Mouse (Mus musculus) neural tube, embryonic 11.5 days (tissue): ENCODE results near the gene Ablim1. TPM values are rescaled to one million over a fixed set of nuclear protein-coding genes. Genes with fewer than 3 reads are reported as not detected.

Experiments
- ATAC-seq: fragments of 200-750 bp; cut with Nextera tagmentation; 2 replicates; pipeline ENCODE4 v1.8.0; 2017; ENCODE audit warnings: moderate number of reproducible peaks, mild to moderate bottlenecking, moderate TSS enrichment, moderate library complexity; ENCODE audit not compliant: insufficient read depth, low FRiP score, low TSS enrichment
- DNase-seq: peaks from one replicate; pipeline ENCODE4 v3.0.0-alpha.2; 2015; ENCODE audit warnings: low spot score
- H3K27ac ChIP-seq: fragments of 300-500 bp; sonication (generic); 2 replicates; pipeline ENCODE4 v1.5.1; 2014; ENCODE audit warnings: low read depth, mild to moderate bottlenecking, low read length
- H3K27me3 ChIP-seq: fragments of 300-500 bp; sonication (generic); 2 replicates; pipeline ENCODE4 v1.6.1; 2014; ENCODE audit warnings: mild to moderate bottlenecking, low read length, mixed read lengths; ENCODE audit not compliant: control insufficient read depth, insufficient read depth
- H3K36me3 ChIP-seq: fragments of 300-500 bp; sonication (generic); 2 replicates; pipeline ENCODE4 v1.6.1; 2014; ENCODE audit warnings: mild to moderate bottlenecking, low read length, moderate library complexity, mixed read lengths; ENCODE audit not compliant: control insufficient read depth, insufficient read depth
- H3K4me1 ChIP-seq: fragments of 300-500 bp; sonication (generic); 2 replicates; pipeline ENCODE4 v1.6.1; 2014; ENCODE audit warnings: low read length, mixed read lengths; ENCODE audit not compliant: control insufficient read depth, insufficient read depth
- H3K4me2 ChIP-seq: fragments of 300-500 bp; sonication (generic); 2 replicates; pipeline ENCODE4 v1.6.1; 2014; ENCODE audit warnings: low read depth, mild to moderate bottlenecking, moderate library complexity
- H3K4me3 ChIP-seq: fragments of 300-500 bp; sonication (generic); 2 replicates; pipeline ENCODE4 v1.5.1; 2014; ENCODE audit warnings: low read depth, low read length
- H3K9ac ChIP-seq: fragments of 300-500 bp; sonication (generic); 2 replicates; pipeline ENCODE4 v1.6.1; 2014; ENCODE audit warnings: mild to moderate bottlenecking, low read length
- H3K9me3 ChIP-seq: fragments of 300-500 bp; sonication (generic); 2 replicates; pipeline ENCODE4 v1.6.1; 2016; ENCODE audit warnings: low read length; ENCODE audit not compliant: control insufficient read depth
- WGBS: fragments of 180-500 bp; shearing (Covaris S2); extraction: QIAGEN DNeasy Blood & Tissue Kit; methylation state at CpG from one replicate; pipeline ENCODE4 v1.1.7; 2014; 5-methylcytosine and 5-hydroxymethylcytosine counted together
- polyA plus RNA-seq: library from polyadenylated mRNA; unstranded; fragments of >200 nt; fragmentation: Nextera tagmentation; extraction: Ambion mirVana; gene quantifications from 2 replicates; pipeline ENCODE4 v1.2.1, GENCODE M21; 2014

Ablim1 gene
- polyA plus RNA-seq, 1 experiment from 2014 or later = 24.5 TPM

- DNase-seq = no peak
- Histone ChIP-seq H3K27me3 (no peaks in the 10 kb centered on the region), H3K36me3 (no peaks in the 10 kb centered on the region), H3K4me1 (no peaks in the 10 kb centered on the region), H3K4me2 (no peak overlapping the region), H3K9ac (no peak overlapping the region), H3K9me3 (no peaks in the 10 kb centered on the region), H3K4me3 (no peak overlapping the region), H3K27ac (no peak overlapping the region)
- ATAC-seq = no peak
- 88% methylated on average over 8 of the region's 8 CpGs for WGBS
Measured at GRCm38 (mm10) chr19:57305972-57306371, 8.7 kb downstream of the Ablim1 start.

GRCm38 (mm10) chr19:57304666-57305065, 10.1 kb downstream of the Ablim1 start:
- Histone ChIP-seq H3K4me2 (no peak overlapping the region), H3K9me3 (no peaks in the 10 kb centered on the region), H3K27ac (no peak overlapping the region), H3K4me3 (no peak overlapping the region), H3K36me3 (no peaks in the 10 kb centered on the region), H3K27me3 (no peaks in the 10 kb centered on the region), H3K4me1 (no peaks in the 10 kb centered on the region), H3K9ac (no peak overlapping the region)
- DNase-seq = no peak
- no peak for ATAC-seq
- 69% methylated on average over 2 of the region's 2 CpGs for WGBS

GRCm38 (mm10) chr19:57301961-57302395, 12.7 kb downstream of the Ablim1 start:
- H3K4me2 ChIP-seq = no peak overlapping the region
- H3K27me3 ChIP-seq = no peaks in the 10 kb centered on the region
- no peaks in the 10 kb centered on the region for H3K36me3 ChIP-seq
- ATAC-seq (no peak), DNase-seq (no peak)
- no peaks in the 10 kb centered on the region for H3K4me1 ChIP-seq
- WGBS = 68% methylated on average over 12 of the region's 12 CpGs
- H3K9me3 ChIP-seq = no peaks in the 10 kb centered on the region
- H3K9ac ChIP-seq = no peak overlapping the region
- H3K27ac ChIP-seq = no peak overlapping the region
- no peak overlapping the region for H3K4me3 ChIP-seq

- Histone ChIP-seq H3K9me3 (no peaks in the 10 kb centered on the region), H3K9ac (no peak overlapping the region), H3K36me3 (no peaks in the 10 kb centered on the region), H3K4me1 (no peaks in the 10 kb centered on the region), H3K4me2 (no peak overlapping the region), H3K27me3 (no peaks in the 10 kb centered on the region), H3K4me3 (no peak overlapping the region), H3K27ac (no peak overlapping the region)
- no peak for ATAC-seq
- no peak for DNase-seq
- 79% methylated on average over 5 of the region's 5 CpGs for WGBS
Measured at GRCm38 (mm10) chr19:57298006-57298405, 16.7 kb downstream of the Ablim1 start.

- Histone ChIP-seq H3K4me1 (no peaks in the 10 kb centered on the region), H3K36me3 (no peaks in the 10 kb centered on the region), H3K27ac (no peak overlapping the region), H3K4me3 (no peak overlapping the region), H3K9me3 (no peaks in the 10 kb centered on the region), H3K4me2 (no peak overlapping the region), H3K27me3 (no peaks in the 10 kb centered on the region), H3K9ac (no peak overlapping the region)
- no peak for DNase-seq
- 91% methylated on average over 9 of the region's 9 CpGs for WGBS
- no peak for ATAC-seq
Measured at GRCm38 (mm10) chr19:57297447-57297846, 17.3 kb downstream of the Ablim1 start.

GRCm38 (mm10) chr19:57296539-57296938, 18.2 kb downstream of the Ablim1 start:
- WGBS = 80% methylated on average over 5 of the region's 5 CpGs
- no peak overlapping the region for H3K27ac ChIP-seq
- H3K4me3 ChIP-seq = no peak overlapping the region

DNA sequence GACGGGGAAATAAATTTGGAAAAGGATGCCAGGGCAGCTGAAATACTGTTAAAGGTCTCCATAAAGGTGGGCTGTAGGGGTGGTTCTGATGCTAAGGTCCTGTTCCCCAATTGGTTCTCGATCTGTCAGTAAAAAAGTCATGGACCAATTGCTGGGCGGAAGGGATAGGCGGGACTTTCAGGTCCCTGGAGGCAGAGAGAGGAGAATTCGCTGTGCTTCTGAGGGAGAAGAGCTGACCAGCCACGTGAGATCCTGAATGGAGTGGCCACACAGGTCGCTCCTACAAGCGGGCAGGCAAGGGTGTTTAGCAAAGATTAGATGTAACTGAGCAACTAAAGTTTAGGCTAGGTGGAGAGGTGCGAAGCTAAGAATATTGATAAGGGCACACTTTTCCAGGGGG, 19.2 kb downstream of the Ablim1 start:
- DNase-seq = no peak
- no peak overlapping the region for H3K4me3 ChIP-seq
- H3K9me3 ChIP-seq = no peaks in the 10 kb centered on the region
- no peak overlapping the region for H3K9ac ChIP-seq
- ATAC-seq = no peak
- H3K4me2 ChIP-seq = no peak overlapping the region
- WGBS = 61% methylated on average over 9 of the region's 9 CpGs
- H3K4me1 ChIP-seq = no peaks in the 10 kb centered on the region
- H3K27ac ChIP-seq = no peak overlapping the region
- H3K27me3 ChIP-seq = no peaks in the 10 kb centered on the region
- no peaks in the 10 kb centered on the region for H3K36me3 ChIP-seq

More at GRCm38 (mm10) chr19:57296539-57296938, 18.2 kb downstream of the Ablim1 start:
- no peak for ATAC-seq
- no peaks in the 10 kb centered on the region for H3K36me3 ChIP-seq
- H3K9ac ChIP-seq = no peak overlapping the region
- H3K4me1 ChIP-seq = no peaks in the 10 kb centered on the region
- no peaks in the 10 kb centered on the region for H3K27me3 ChIP-seq
- no peak for DNase-seq
- no peaks in the 10 kb centered on the region for H3K9me3 ChIP-seq
- H3K4me2 ChIP-seq = no peak overlapping the region

GRCm38 (mm10) chr19:57294356-57294755, 20.4 kb downstream of the Ablim1 start:
- no peaks in the 10 kb centered on the region for H3K4me1 ChIP-seq
- H3K9me3 ChIP-seq = no peaks in the 10 kb centered on the region
- no peaks in the 10 kb centered on the region for H3K36me3 ChIP-seq
- no peak overlapping the region for H3K27ac ChIP-seq
- no peak overlapping the region for H3K4me2 ChIP-seq
- no peak overlapping the region for H3K9ac ChIP-seq
- no peak overlapping the region for H3K4me3 ChIP-seq
- DNase-seq = no peak
- ATAC-seq = no peak
- H3K27me3 ChIP-seq = no peaks in the 10 kb centered on the region
- WGBS = 85% methylated on average over 4 of the region's 4 CpGs

DNA sequence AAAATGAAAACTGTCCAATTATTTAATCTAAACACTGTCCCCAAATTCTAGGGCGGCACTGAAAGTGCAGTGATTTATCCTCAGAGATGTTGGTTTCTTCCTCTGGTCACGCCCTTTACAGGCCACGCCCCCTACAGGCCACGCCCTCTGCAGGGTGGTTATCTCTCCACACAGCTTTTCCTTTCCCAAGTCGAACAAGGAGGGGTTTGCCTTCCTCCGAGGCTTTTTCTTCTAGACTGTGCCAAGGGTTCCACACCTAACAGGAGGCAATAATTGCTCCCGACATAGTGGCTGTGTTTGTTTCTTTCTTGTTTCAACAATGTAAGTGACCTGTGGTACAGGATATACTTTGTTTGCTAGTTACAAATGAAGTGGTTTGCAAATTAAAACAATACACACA, 21.0 kb downstream of the Ablim1 start:
- no peaks in the 10 kb centered on the region for H3K36me3 ChIP-seq
- no peaks in the 10 kb centered on the region for H3K27me3 ChIP-seq
- 40% methylated on average over 7 of the region's 7 CpGs for WGBS
- no peak for ATAC-seq
- no peaks in the 10 kb centered on the region for H3K4me1 ChIP-seq
- H3K4me3 ChIP-seq = no peak overlapping the region
- H3K27ac ChIP-seq = no peak overlapping the region
- H3K9me3 ChIP-seq = no peaks in the 10 kb centered on the region
- H3K9ac ChIP-seq = no peak overlapping the region
- no peak overlapping the region for H3K4me2 ChIP-seq
- no peak for DNase-seq
